Mouse (Mus musculus) cerebellum, adult 18-20 months (tissue): ENCODE measurements around the gene Olfr801.

Experiments used
- DNase-seq, 2 experiments: peaks; one replicate each; pipeline ENCODE4 v3.0.0; 2021

Gene Olfr801

GRCm38 (mm10) chr10:129673765-129674164 is at the start of gene Olfr801:
TSS of gene Olfr801 (minus strand) at chr10:129673865.
- no peak for DNase-seq

GRCm38 (mm10) chr10:129702910-129703309 is 29.2 kb upstream of the Olfr801 start, which contains the start of gene Olfr804:
TSS of gene Olfr804 (plus strand) at chr10:129703210.
- no peak for DNase-seq

DNA sequence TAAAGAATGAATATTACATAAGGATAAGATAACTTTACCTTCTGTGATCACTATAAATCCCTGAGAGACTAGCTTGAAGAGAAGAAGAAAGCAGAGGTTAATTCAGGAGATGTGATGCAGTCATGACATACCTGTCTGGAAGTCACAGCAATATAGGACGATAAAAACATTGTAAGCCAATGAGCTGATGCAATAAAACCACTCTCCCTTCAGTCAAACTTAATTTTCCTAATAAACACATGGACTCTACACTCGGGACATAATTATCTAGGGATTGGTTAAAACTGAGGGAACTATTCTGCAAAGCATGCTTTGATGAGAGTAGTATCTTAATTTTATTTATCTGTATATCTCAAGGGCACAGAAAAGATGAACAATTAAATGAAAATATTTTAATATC is 20.5 kb upstream of the Olfr801 start, which contains the start of gene Olfr803:
Gene Olfr803, minus strand, starts transcription at position 101 of the 400 bp plus-strand sequence.
- no peak for DNase-seq

DNA sequence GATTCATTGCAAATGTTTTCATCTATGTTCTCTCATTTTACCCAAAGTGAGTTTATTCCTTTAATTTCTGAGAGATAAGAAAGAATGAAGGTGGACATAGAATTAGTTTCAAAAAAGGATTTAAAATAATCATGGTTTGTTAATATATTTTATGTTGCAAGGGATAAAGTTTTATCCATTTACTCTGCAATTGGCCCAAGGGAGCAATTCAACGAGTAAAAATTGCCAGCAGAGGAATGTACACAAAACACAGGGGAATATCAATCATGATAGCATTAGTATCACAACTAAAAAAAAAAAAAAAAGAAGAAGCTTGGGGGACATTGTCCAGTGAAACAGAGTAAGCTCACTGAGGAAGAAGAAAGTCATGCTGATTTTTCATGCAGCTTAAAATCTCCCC is 14.4 kb upstream of the Olfr801 start, which contains the start of gene Olfr802:
Gene Olfr802, minus strand, starts transcription at position 101 of the 400 bp plus-strand sequence.
- no peak for DNase-seq

GRCm38 (mm10) chr10:129657394-129657793 is 16.3 kb downstream of the Olfr801 start, which contains the start of gene Olfr800:
TSS of gene Olfr800 (plus strand) at chr10:129657694.
- DNase-seq, result no peak

DNA sequence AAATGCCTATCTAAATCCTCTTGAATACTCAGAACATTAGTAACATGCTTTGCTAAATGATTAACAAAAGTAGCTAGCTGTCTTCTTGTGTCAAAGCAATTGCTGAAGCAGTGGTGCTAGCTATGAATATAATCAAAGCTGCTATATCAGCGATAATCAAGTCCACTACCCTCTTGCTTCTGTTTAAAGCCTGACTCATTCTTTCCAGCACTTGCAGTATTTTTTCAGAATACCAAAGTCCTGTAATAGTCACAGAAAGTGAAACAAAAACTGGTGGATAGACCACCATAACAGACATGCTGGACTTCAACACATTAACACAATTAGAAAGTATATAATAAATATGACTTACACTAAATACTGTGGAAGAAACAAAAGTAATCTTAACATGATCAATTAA is 21.9 kb downstream of the Olfr801 start:
- no peak for DNase-seq

GRCm38 (mm10) chr10:129637184-129637583 is 36.5 kb downstream of the Olfr801 start, which contains the start of gene Olfr799:
TSS of gene Olfr799 (plus strand) at chr10:129637484.
- DNase-seq, result no peak

- no peak for DNase-seq
Observed at GRCm38 (mm10) chr10:129627834-129628233, 45.8 kb downstream of the Olfr801 start, which contains the start of gene Olfr798. TSS of gene Olfr798 (minus strand) at chr10:129627934.

DNA sequence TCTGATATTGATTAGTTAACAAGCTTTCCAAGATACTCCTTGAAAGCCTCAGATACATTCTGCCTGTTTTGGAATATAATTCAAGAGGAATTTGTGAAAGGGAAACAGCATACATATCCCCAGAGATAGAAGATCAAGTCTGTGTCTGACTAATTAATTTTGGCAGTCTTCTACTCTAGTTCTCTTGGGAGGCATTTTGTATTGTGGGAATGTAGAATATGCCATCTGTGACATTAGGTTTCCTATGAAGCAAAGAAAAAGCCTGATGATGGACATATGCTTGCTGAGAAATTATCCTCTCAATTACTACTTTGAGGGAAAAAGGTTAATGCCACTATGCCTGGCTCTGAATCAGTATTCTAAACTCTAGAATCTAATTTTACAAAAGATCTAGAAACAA is 50.4 kb downstream of the Olfr801 start:
- DNase-seq, result no peak

GRCm38 (mm10) chr10:129621724-129622123 is 51.9 kb downstream of the Olfr801 start:
- no peak for DNase-seq
